Mouse (Mus musculus) MEL (cell line): ENCODE results near the gene Spc24. TPM values are rescaled to one million over a fixed set of nuclear protein-coding genes. Genes with fewer than 3 reads are reported as not detected.

Experiments used
- DNase-seq: peaks from one replicate; pipeline ENCODE4 v3.0.0; 2011; ENCODE audit warnings: low read depth, low spot score
- H3K27ac ChIP-seq: 2 replicates; pipeline ENCODE4 v1.5.1; 2012; ENCODE audit warnings: low read depth, mild to moderate bottlenecking, control low read depth, low read length, moderate library complexity; ENCODE audit not compliant: control insufficient read depth
- H3K27me3 ChIP-seq, 2 experiments: fragments of 150-350 bp in 1 of 2; sonication (generic) in 1 of 2; 2 replicates each; pipeline ENCODE4 v1.6.1; 2012; ENCODE audit warnings: low read length in 2 of 2, mild to moderate bottlenecking in 2 of 2, improper control_type of control experiment in 1 of 2, moderate library complexity in 1 of 2; ENCODE audit not compliant: insufficient read depth in 2 of 2, control insufficient read depth in 1 of 2
- H3K36me3 ChIP-seq, 2 experiments: 2 replicates each; pipeline ENCODE4 v1.6.1; 2012 to 2014; ENCODE audit warnings: low read length in 2 of 2, improper control_type of control experiment in 1 of 2, inconsistent platforms in 1 of 2, mild to moderate bottlenecking in 1 of 2; ENCODE audit not compliant: insufficient read depth in 2 of 2, control insufficient read depth in 1 of 2
- H3K4me1 ChIP-seq, 2 experiments: fragments of 150-350 bp in 1 of 2; sonication (generic) in 1 of 2; 2 replicates each; pipeline ENCODE4 v1.6.1; 2012; ENCODE audit warnings: low read length in 2 of 2, improper control_type of control experiment in 1 of 2, mild to moderate bottlenecking in 1 of 2; ENCODE audit not compliant: insufficient read depth in 2 of 2, control insufficient read depth in 1 of 2
- H3K4me3 ChIP-seq, 2 experiments: fragments of 150-350 bp in 1 of 2; sonication (generic) in 1 of 2; 2 replicates each; pipeline ENCODE4 v1.5.1; 2012; ENCODE audit warnings: low read depth in 2 of 2, low read length in 2 of 2, mild to moderate bottlenecking in 2 of 2, moderate library complexity in 2 of 2, control low read depth in 1 of 2, improper control_type of control experiment in 1 of 2; ENCODE audit not compliant: control insufficient read depth in 1 of 2, insufficient read depth in 1 of 2
- H3K79me2 ChIP-seq: 2 replicates; pipeline ENCODE4 v1.6.1; 2012; ENCODE audit warnings: mild to moderate bottlenecking, low read length, moderate library complexity; ENCODE audit not compliant: control insufficient read depth, poor library complexity, insufficient read depth
- H3K9ac ChIP-seq: 2 replicates; pipeline ENCODE4 v1.6.1; 2012; ENCODE audit warnings: low read depth, mild to moderate bottlenecking, control low read depth, low read length, moderate library complexity; ENCODE audit not compliant: control insufficient read depth, poor library complexity, severe bottlenecking
- H3K9me3 ChIP-seq: fragments of 150-350 bp; sonication (generic); replicated peaks from 2 replicates; pipeline ENCODE4 v1.6.1; 2012; ENCODE audit warnings: mild to moderate bottlenecking, low read length, improper control_type of control experiment, moderate library complexity; ENCODE audit not compliant: insufficient read depth
- BHLHE40 ChIP-seq: IDR thresholded peaks from 2 replicates; pipeline ENCODE4 v1.6.1; 2012; ENCODE audit warnings: low read depth, mild to moderate bottlenecking, inconsistent platforms, low read length, improper control_type of control experiment, borderline replicate concordance
- E2F4 ChIP-seq: IDR thresholded peaks from 2 replicates; pipeline ENCODE4 v1.6.1; 2011; ENCODE audit warnings: low read depth, low read length, improper control_type of control experiment, borderline replicate concordance
- GATA1 ChIP-seq: IDR thresholded peaks from 2 replicates; pipeline ENCODE4 v1.6.1; 2011; ENCODE audit warnings: low read depth, low read length, improper control_type of control experiment
- MEF2A ChIP-seq: IDR thresholded peaks from 2 replicates; pipeline ENCODE4 v1.6.1; 2014; ENCODE audit warnings: low read depth, mild to moderate bottlenecking, inconsistent platforms, low read length, improper control_type of control experiment; ENCODE audit not compliant: poor library complexity, insufficient replicate concordance, severe bottlenecking; ENCODE audit errors: extremely low read depth
- MYB ChIP-seq: IDR thresholded peaks from 2 replicates; pipeline ENCODE4 v1.6.1; 2011; ENCODE audit warnings: mild to moderate bottlenecking, low read depth, low read length, improper control_type of control experiment
- MYC ChIP-seq: IDR thresholded peaks from 2 replicates; pipeline ENCODE4 v1.6.1; 2011; ENCODE audit warnings: low read depth, mild to moderate bottlenecking, low read length, improper control_type of control experiment, moderate library complexity
- NELFE ChIP-seq: IDR thresholded peaks from 2 replicates; pipeline ENCODE4 v1.6.1; 2011; ENCODE audit warnings: low read depth, low read length, improper control_type of control experiment
- NRF1 ChIP-seq: IDR thresholded peaks from 2 replicates; pipeline ENCODE4 v1.6.1; 2014; ENCODE audit warnings: low read depth, mild to moderate bottlenecking, inconsistent platforms, low read length, improper control_type of control experiment, moderate library complexity; ENCODE audit not compliant: poor library complexity, insufficient read depth, severe bottlenecking
- POLR2A ChIP-seq, 2 experiments: IDR thresholded peaks; 2 replicates each; pipeline ENCODE4 v1.6.1; 2011 to 2012; ENCODE audit warnings: low read length in 2 of 2, mild to moderate bottlenecking in 2 of 2, control low read depth in 1 of 2, improper control_type of control experiment in 1 of 2, low read depth in 1 of 2, moderate library complexity in 1 of 2; ENCODE audit not compliant: control insufficient read depth in 1 of 2, insufficient read depth in 1 of 2, poor library complexity in 1 of 2
- POLR2AphosphoS2 ChIP-seq: IDR thresholded peaks from 2 replicates; pipeline ENCODE4 v1.6.1; 2011; ENCODE audit warnings: low read length, improper control_type of control experiment
- POLR2AphosphoS5 ChIP-seq: IDR thresholded peaks from 2 replicates; pipeline ENCODE4 v1.6.1; 2012; ENCODE audit warnings: low read depth, borderline replicate concordance, mild to moderate bottlenecking, inconsistent platforms, low read length, moderate library complexity, mixed read lengths
- SIN3A ChIP-seq: IDR thresholded peaks from 2 replicates; pipeline ENCODE4 v1.6.1; 2012; ENCODE audit warnings: low read length, improper control_type of control experiment, inconsistent platforms
- SMC3 ChIP-seq: IDR thresholded peaks from 2 replicates; pipeline ENCODE4 v1.6.1; 2011; ENCODE audit warnings: low read depth, low read length, improper control_type of control experiment
- TBP ChIP-seq: IDR thresholded peaks from 2 replicates; pipeline ENCODE4 v1.8.0; 2011; ENCODE audit warnings: low read depth, low read length, improper control_type of control experiment
- ZC3H11A ChIP-seq: IDR thresholded peaks from 2 replicates; pipeline ENCODE4 v1.6.1; 2012; ENCODE audit warnings: low read depth, mild to moderate bottlenecking, inconsistent platforms, low read length, improper control_type of control experiment
- ZKSCAN1 ChIP-seq: IDR thresholded peaks from 2 replicates; pipeline ENCODE4 v1.6.1; 2012; ENCODE audit warnings: low read depth, mild to moderate bottlenecking, inconsistent platforms, low read length, improper control_type of control experiment, moderate library complexity
- ZMIZ1 ChIP-seq: IDR thresholded peaks from 2 replicates; pipeline ENCODE4 v1.6.1; 2012; ENCODE audit warnings: low read depth, mild to moderate bottlenecking, inconsistent platforms, low read length, improper control_type of control experiment, moderate library complexity
- polyA plus RNA-seq, 2 experiments: library from polyadenylated mRNA; stranded (reverse) in 1 of 2; unstranded in 1 of 2; fragments of >175 nt in 1 of 2; fragments of >200 nt in 1 of 2; gene quantifications; 2 replicates each; pipeline versions ENCODE4 v1.2.1 to v1.2.4; 2012; ENCODE audit warnings: low replicate concordance in 2 of 2, low read depth in 1 of 2; ENCODE audit not compliant: insufficient read length in 2 of 2, insufficient read depth in 1 of 2, missing spikeins in 1 of 2
- total RNA-seq: library from RNA; depleted of rRNA; stranded (reverse); fragments of 300-350 nt; gene quantifications from 2 replicates; pipeline ENCODE4 v1.2.3, GENCODE M21; 2012

Gene Spc24
- total and polyA plus RNA-seq, 3 experiments: 304 to 377 TPM; not detected in 1

- H3K9me3 ChIP-seq: no peaks in the 10 kb centered on the region
- H3K9ac ChIP-seq: no peak overlapping the region
- H3K79me2 ChIP-seq: no peaks in the 10 kb centered on the region
- no peak overlapping the region for H3K4me3 ChIP-seq
- peaks cover 10 to 14% of the 10 kb centered on the region in 2 experiments for H3K4me1 ChIP-seq
- no peak for DNase-seq
- no peak overlapping the region for H3K27ac ChIP-seq
- peaks cover 8 to 28% of the 10 kb centered on the region in 2 experiments for H3K36me3 ChIP-seq
- TF ChIP-seq POLR2AphosphoS2 (peak; percentile 70), NELFE (no peak), MYB (no peak), MEF2A (no peak), E2F4 (0 out of 2 replicates have a peak, but pooled peaks have one; percentile 43), GATA1 (no peak), SIN3A (no peak), ZC3H11A (no peak), POLR2A (IDR thresholded peaks at IDR 0.05; ENCODE audit: control insufficient read depth in 1 of 2, insufficient read depth in 1 of 2, low read depth in 1 of 2, low read length in 2 of 2, poor library complexity in 1 of 2) (peak in 1 of 2 experiments; percentile 22; a peak in 1 of 4 replicates), MYC (no peak), NRF1 (no peak), SMC3 (0 out of 2 replicates have a peak, but pooled peaks have one; percentile 3)
- H3K27me3 ChIP-seq: no peaks in the 10 kb centered on the region
Measured at GRCm38 (mm10) chr9:21750370-21750769, 9.7 kb downstream of the Spc24 start.

- H3K4me1 ChIP-seq: peaks cover 10 to 14% of the 10 kb centered on the region in 2 experiments
- TF ChIP-seq MEF2A: no peak
- TF ChIP-seq ZKSCAN1: no peak
- no peak for TF ChIP-seq NELFE
- no peak for TF ChIP-seq BHLHE40
- TF ChIP-seq TBP: no peak
- peak in 1 of 2 experiments; percentile 2; a peak in 1 of 4 replicates for TF ChIP-seq POLR2A (IDR thresholded peaks at IDR 0.05; ENCODE audit: control insufficient read depth in 1 of 2, insufficient read depth in 1 of 2, low read depth in 1 of 2, low read length in 2 of 2, poor library complexity in 1 of 2)
- no peak for TF ChIP-seq POLR2AphosphoS5
- peak; percentile 30; the same call in 1 of the 2 replicates for TF ChIP-seq ZMIZ1
- TF ChIP-seq ZC3H11A: no peak
- no peak for TF ChIP-seq NRF1
- no peak overlapping the region for H3K4me3 ChIP-seq
- H3K36me3 ChIP-seq: peaks cover 8 to 35% of the 10 kb centered on the region in 2 experiments
- H3K79me2 ChIP-seq: no peaks in the 10 kb centered on the region
- no peak for DNase-seq
- H3K27me3 ChIP-seq: no peaks in the 10 kb centered on the region
- H3K27ac ChIP-seq: no peak overlapping the region
- H3K9me3 ChIP-seq: no peaks in the 10 kb centered on the region
- H3K9ac ChIP-seq: no peak overlapping the region
Measured at GRCm38 (mm10) chr9:21749382-21750118, 10.6 kb downstream of the Spc24 start.
